Mouse (Mus musculus): ENCODE measurements at regions not wholly inside any gene's neighbourhood (a gene's known extent, or its start where the extent isn't known, plus 50 kb on each side); places are given as distances from the start of the nearest gene placed in this dataset.
A peak's percentile ranks its signal among the peaks of the same experiment; 100 is the strongest.

- no peak for DNase-seq (ENCODE audit: low spot score)
- H3K4me3 ChIP-seq: no peak overlapping the region
- H3K4me1 ChIP-seq: peaks cover 19% of the 10 kb centered on the region
- H3K27me3 ChIP-seq (ENCODE audit: low read depth, poor library complexity, severe bottlenecking): no peaks in the 10 kb centered on the region
- 51% methylated on average over 1 of the region's 1 CpGs for WGBS
- no peaks in the 10 kb centered on the region for H3K9me3 ChIP-seq (replicated peaks)
- no peak overlapping the region for H3K27ac ChIP-seq
- H3K36me3 ChIP-seq: no peaks in the 10 kb centered on the region
These were observed 104.9 kb downstream of the Tmem30b start for GRCm38 (mm10) chr12:73441326-73441725.

- WGBS: 92% methylated on average over 10 of the region's 10 CpGs
- Histone ChIP-seq H3K4me1 (no peaks in the 10 kb centered on the region), H3K27me3 (ENCODE audit: low read depth, poor library complexity, severe bottlenecking) (no peaks in the 10 kb centered on the region), H3K27ac (no peak overlapping the region), H3K36me3 (no peaks in the 10 kb centered on the region), H3K4me3 (no peak overlapping the region), H3K9me3 (replicated peaks) (no peaks in the 10 kb centered on the region)
- no peak for DNase-seq (ENCODE audit: low spot score)
These were observed 111.5 kb downstream of the Tmem30b start for GRCm38 (mm10) chr12:73434684-73435083.

- Histone ChIP-seq H3K27ac (no peak overlapping the region), H3K4me3 (no peak overlapping the region), H3K36me3 (no peaks in the 10 kb centered on the region), H3K9me3 (replicated peaks) (no peaks in the 10 kb centered on the region), H3K4me1 (peaks cover 12% of the 10 kb centered on the region; the same call in 1 of the 2 replicates), H3K27me3 (ENCODE audit: low read depth, poor library complexity, severe bottlenecking) (no peaks in the 10 kb centered on the region)
- no peak for DNase-seq (ENCODE audit: low spot score)
- 91% methylated on average over 5 of the region's 5 CpGs for whole genome bisulfite sequencing
These were observed 113.6 kb downstream of the Tmem30b start for GRCm38 (mm10) chr12:73432546-73432945.

GRCm38 (mm10) chr12:73428171-73428570 is 118.0 kb downstream of the Tmem30b start:
- no peaks in the 10 kb centered on the region for H3K36me3 ChIP-seq
- no peak for DNase-seq (ENCODE audit: low spot score)
- H3K27ac ChIP-seq: peak overlapping the region; percentile 37; the same call in 1 of the 2 replicates
- WGBS: 59% methylated on average over 12 of the region's 12 CpGs
- H3K4me3 ChIP-seq: no peak overlapping the region
- H3K9me3 ChIP-seq (replicated peaks): no peaks in the 10 kb centered on the region
- H3K27me3 ChIP-seq (ENCODE audit: low read depth, poor library complexity, severe bottlenecking): no peaks in the 10 kb centered on the region
- peaks cover 24% of the 10 kb centered on the region for H3K4me1 ChIP-seq

- Histone ChIP-seq H3K9me3 (replicated peaks) (no peaks in the 10 kb centered on the region), H3K36me3 (no peaks in the 10 kb centered on the region), H3K4me3 (no peak overlapping the region), H3K27ac (no peak overlapping the region), H3K4me1 (peaks cover 24% of the 10 kb centered on the region), H3K27me3 (ENCODE audit: low read depth, poor library complexity, severe bottlenecking) (no peaks in the 10 kb centered on the region)
- no peak for DNase-seq (ENCODE audit: low spot score)
- WGBS: 72% methylated on average over 7 of the region's 7 CpGs
These were observed 121.4 kb downstream of the Tmem30b start for GRCm38 (mm10) chr12:73424814-73425213.

GRCm38 (mm10) chr12:73417101-73417500 is 129.1 kb downstream of the Tmem30b start:
- no peak for DNase-seq (ENCODE audit: low spot score)
- H3K9me3 ChIP-seq (replicated peaks): no peaks in the 10 kb centered on the region
- no peak overlapping the region for H3K4me3 ChIP-seq
- WGBS: 63% methylated on average over 3 of the region's 3 CpGs
- H3K27me3 ChIP-seq (ENCODE audit: low read depth, poor library complexity, severe bottlenecking): no peaks in the 10 kb centered on the region
- no peaks in the 10 kb centered on the region for H3K36me3 ChIP-seq
- H3K27ac ChIP-seq: no peak overlapping the region
- peaks cover 37% of the 10 kb centered on the region for H3K4me1 ChIP-seq

- WGBS: 62% methylated on average over 16 of the region's 16 CpGs
- H3K9me3 ChIP-seq (replicated peaks): no peaks in the 10 kb centered on the region
- peaks cover 37% of the 10 kb centered on the region for H3K4me1 ChIP-seq
- no peak for DNase-seq (ENCODE audit: low spot score)
- peak overlapping the region; percentile 69; the same call in 1 of the 2 replicates for H3K27ac ChIP-seq
- no peaks in the 10 kb centered on the region for H3K27me3 ChIP-seq (ENCODE audit: low read depth, poor library complexity, severe bottlenecking)
- H3K4me3 ChIP-seq: no peak overlapping the region
- no peaks in the 10 kb centered on the region for H3K36me3 ChIP-seq
These were observed 129.8 kb downstream of the Tmem30b start for GRCm38 (mm10) chr12:73416367-73416897.

GRCm38 (mm10) chr12:73415856-73416366 is 129.3 kb downstream of the Slc38a6 start:
- Histone ChIP-seq H3K36me3 (no peaks in the 10 kb centered on the region), H3K4me1 (peaks cover 37% of the 10 kb centered on the region), H3K4me3 (no peak overlapping the region), H3K27ac (peak overlapping the region; percentile 69; the same call in 1 of the 2 replicates), H3K9me3 (replicated peaks) (no peaks in the 10 kb centered on the region), H3K27me3 (ENCODE audit: low read depth, poor library complexity, severe bottlenecking) (no peaks in the 10 kb centered on the region)
- DNase-seq (ENCODE audit: low spot score): no peak
- WGBS: 81% methylated on average over 7 of the region's 7 CpGs

GRCm38 (mm10) chr12:73413439-73414196 is 127.0 kb downstream of the Slc38a6 start:
- no peaks in the 10 kb centered on the region for H3K9me3 ChIP-seq (replicated peaks)
- peaks cover 10% of the 10 kb centered on the region for H3K27me3 ChIP-seq (ENCODE audit: low read depth, poor library complexity, severe bottlenecking)
- no peak for DNase-seq (ENCODE audit: low spot score)
- no peak overlapping the region for H3K4me3 ChIP-seq
- no peaks in the 10 kb centered on the region for H3K36me3 ChIP-seq
- peaks cover 37% of the 10 kb centered on the region for H3K4me1 ChIP-seq
- WGBS: 71% methylated on average over 15 of the region's 15 CpGs
- no peak overlapping the region for H3K27ac ChIP-seq

GRCm38 (mm10) chr12:73412500-73412899 is 125.9 kb downstream of the Slc38a6 start:
- Histone ChIP-seq H3K36me3 (no peaks in the 10 kb centered on the region), H3K4me1 (peaks cover 48% of the 10 kb centered on the region), H3K9me3 (replicated peaks) (no peaks in the 10 kb centered on the region), H3K27me3 (ENCODE audit: low read depth, poor library complexity, severe bottlenecking) (peaks cover 10% of the 10 kb centered on the region), H3K27ac (0 out of 2 replicates have a peak overlapping the region, but pooled peaks have one; percentile 42), H3K4me3 (no peak overlapping the region)
- 79% methylated on average over 4 of the region's 4 CpGs for WGBS
- no peak for DNase-seq (ENCODE audit: low spot score)

GRCm38 (mm10) chr12:73410924-73411323 is 124.3 kb downstream of the Slc38a6 start:
- Histone ChIP-seq H3K27ac (no peak overlapping the region), H3K27me3 (ENCODE audit: low read depth, poor library complexity, severe bottlenecking) (peaks cover 15% of the 10 kb centered on the region), H3K9me3 (replicated peaks) (no peaks in the 10 kb centered on the region), H3K36me3 (no peaks in the 10 kb centered on the region), H3K4me1 (peaks cover 39% of the 10 kb centered on the region), H3K4me3 (no peak overlapping the region)
- no peak for DNase-seq (ENCODE audit: low spot score)
- WGBS: 87% methylated on average over 7 of the region's 7 CpGs

GRCm38 (mm10) chr12:73409481-73410085 is 123.0 kb downstream of the Slc38a6 start:
- Histone ChIP-seq H3K27me3 (ENCODE audit: low read depth, poor library complexity, severe bottlenecking) (peaks cover 15% of the 10 kb centered on the region), H3K27ac (no peak overlapping the region), H3K36me3 (no peaks in the 10 kb centered on the region), H3K9me3 (replicated peaks) (no peaks in the 10 kb centered on the region), H3K4me3 (no peak overlapping the region), H3K4me1 (peaks cover 47% of the 10 kb centered on the region)
- WGBS: 94% methylated on average over 4 of the region's 4 CpGs
- DNase-seq (ENCODE audit: low spot score): no peak

- 0 out of 2 replicates have a peak overlapping the region, but pooled peaks have one; percentile 19 for H3K27ac ChIP-seq
- DNase-seq (ENCODE audit: low spot score): no peak
- H3K4me1 ChIP-seq: peaks cover 54% of the 10 kb centered on the region
- 79% methylated on average over 7 of the region's 7 CpGs for WGBS
- H3K4me3 ChIP-seq: no peak overlapping the region
- no peaks in the 10 kb centered on the region for H3K9me3 ChIP-seq (replicated peaks)
- no peaks in the 10 kb centered on the region for H3K36me3 ChIP-seq
- peaks cover 15% of the 10 kb centered on the region for H3K27me3 ChIP-seq (ENCODE audit: low read depth, poor library complexity, severe bottlenecking)
These were observed 122.0 kb downstream of the Slc38a6 start for GRCm38 (mm10) chr12:73408614-73409013.

Data from limb, embryonic 10.5 days (tissue).